Mouse (Mus musculus) liver, adult 2 months (tissue): ENCODE results near the gene Barx2. TPM values are rescaled to one million over a fixed set of nuclear protein-coding genes. Genes with fewer than 3 reads are reported as not detected.

Experiments
- DNase-seq: peaks from one replicate; pipeline ENCODE4 v3.0.0-alpha.2; 2011; ENCODE audit warnings: low read depth, low spot score; ENCODE audit errors: extremely low read depth
- H3K27ac ChIP-seq: fragments of 200-500 bp; replicated peaks from 2 replicates; pipeline ENCODE4 v1.5.1; 2012; ENCODE audit warnings: low read depth, mild to moderate bottlenecking, control low read depth, inconsistent platforms, low read length; ENCODE audit not compliant: insufficient read depth
- H3K27me3 ChIP-seq: fragments of 200-500 bp; 2 replicates; pipeline ENCODE4 v1.6.1; 2012; ENCODE audit warnings: mild to moderate bottlenecking, moderate library complexity, low read length, inconsistent platforms; ENCODE audit not compliant: control insufficient read depth, insufficient read depth
- H3K36me3 ChIP-seq: fragments of 200-500 bp; 2 replicates; pipeline ENCODE4 v1.6.1; 2012; ENCODE audit warnings: low read length, inconsistent platforms; ENCODE audit not compliant: control insufficient read depth, insufficient read depth
- H3K4me1 ChIP-seq: fragments of 200-500 bp; 2 replicates; pipeline ENCODE4 v1.6.1; 2011; ENCODE audit warnings: low read length; ENCODE audit not compliant: control insufficient read depth, insufficient read depth
- H3K4me3 ChIP-seq: fragments of 200-500 bp; 2 replicates; pipeline ENCODE4 v1.5.1; 2011; ENCODE audit warnings: low read depth, mild to moderate bottlenecking, control low read depth, low read length, moderate library complexity; ENCODE audit not compliant: insufficient read depth
- H3K79me2 ChIP-seq: fragments of 200-500 bp; 2 replicates; pipeline ENCODE4 v1.6.1; 2012; ENCODE audit warnings: inconsistent platforms, mild to moderate bottlenecking, low read length, moderate library complexity; ENCODE audit not compliant: control insufficient read depth, insufficient read depth
- H3K9ac ChIP-seq: fragments of 200-500 bp; 2 replicates; pipeline ENCODE4 v1.6.1; 2012; ENCODE audit warnings: low read depth, mild to moderate bottlenecking, control low read depth, inconsistent platforms, low read length
- CTCF ChIP-seq: fragments of 200-500 bp; IDR thresholded peaks from 2 replicates; pipeline ENCODE4 v1.5.1; 2011; ENCODE audit warnings: low read depth, low read length, control low read depth
- POLR2A ChIP-seq: fragments of 200-500 bp; IDR thresholded peaks from 2 replicates; pipeline ENCODE4 v1.6.1; 2011; ENCODE audit warnings: low read length, control low read depth; ENCODE audit not compliant: insufficient read depth; ENCODE audit errors: extremely low read depth
- WGBS: fragments of 180-500 bp; shearing (Covaris S2); methylation state at CpG from one replicate; pipeline ENCODE4 v1.1.7; 2018; 5-methylcytosine and 5-hydroxymethylcytosine counted together
- polyA plus RNA-seq: library from polyadenylated mRNA; depleted of rRNA; stranded (reverse); fragments of >200 nt; gene quantifications from 2 replicates; pipeline ENCODE4 v1.2.3, GENCODE M21; 2012
- total RNA-seq: library from RNA; depleted of rRNA; stranded (reverse); fragments of >200 nt; gene quantifications from 2 replicates; pipeline ENCODE4 v1.2.3, GENCODE M21; 2014

The Barx2 gene
- total and polyA plus RNA-seq, 2 experiments: 0.09 TPM; not detected in 1

GRCm38 (mm10) chr9:31925830-31926624 is 12.8 kb upstream of the Barx2 start:
- Histone ChIP-seq H3K27ac (no peak overlapping the region), H3K36me3 (no peaks in the 10 kb centered on the region), H3K79me2 (no peaks in the 10 kb centered on the region), H3K27me3 (no peaks in the 10 kb centered on the region), H3K4me1 (peaks cover 1% of the 10 kb centered on the region; the same call in 1 of the 2 replicates), H3K4me3 (no peak overlapping the region), H3K9ac (no peak overlapping the region)
- 18% methylated on average over 22 of the region's 22 CpGs for WGBS
- DNase-seq: peak; percentile 86
- no peak for TF ChIP-seq POLR2A
- peak; percentile 100 for TF ChIP-seq CTCF

GRCm38 (mm10) chr9:31923529-31923928 is 10.3 kb upstream of the Barx2 start:
- TF ChIP-seq CTCF: no peak
- no peak for TF ChIP-seq POLR2A
- H3K27ac ChIP-seq: no peak overlapping the region
- H3K4me3 ChIP-seq: no peak overlapping the region
- H3K36me3 ChIP-seq: no peaks in the 10 kb centered on the region
- no peaks in the 10 kb centered on the region for H3K27me3 ChIP-seq
- WGBS: 72% methylated on average over 7 of the region's 7 CpGs
- H3K79me2 ChIP-seq: no peaks in the 10 kb centered on the region
- no peak for DNase-seq
- no peak overlapping the region for H3K9ac ChIP-seq
- H3K4me1 ChIP-seq: peaks cover 1% of the 10 kb centered on the region; the same call in 1 of the 2 replicates

- Histone ChIP-seq H3K27ac (no peak overlapping the region), H3K79me2 (no peaks in the 10 kb centered on the region), H3K36me3 (no peaks in the 10 kb centered on the region), H3K9ac (no peak overlapping the region), H3K27me3 (0 out of 2 replicates have a peak, but pooled peaks cover 5% of the 10 kb centered on the region), H3K4me1 (no peaks in the 10 kb centered on the region), H3K4me3 (no peak overlapping the region)
- WGBS: 24% methylated on average over 1 of the region's 1 CpGs
- no peak for TF ChIP-seq CTCF
- no peak for TF ChIP-seq POLR2A
- no peak for DNase-seq
These were observed 6.5 kb upstream of the Barx2 start for GRCm38 (mm10) chr9:31919802-31920201.

GRCm38 (mm10) chr9:31916421-31916820 is 3.2 kb upstream of the Barx2 start:
- Histone ChIP-seq H3K4me3 (no peak overlapping the region), H3K27me3 (peaks cover 17% of the 10 kb centered on the region)

GRCm38 (mm10) chr9:31914871-31915270 is 1.6 kb upstream of the Barx2 start:
- TF ChIP-seq POLR2A: no peak
- no peak for TF ChIP-seq CTCF
- no peaks in the 10 kb centered on the region for H3K79me2 ChIP-seq
- 2% methylated on average over 34 of the region's 34 CpGs for WGBS
- H3K9ac ChIP-seq: no peak overlapping the region
- peaks cover 17% of the 10 kb centered on the region for H3K27me3 ChIP-seq
- no peak for DNase-seq
- no peaks in the 10 kb centered on the region for H3K36me3 ChIP-seq
- H3K4me1 ChIP-seq: peaks cover 4% of the 10 kb centered on the region; the same call in 1 of the 2 replicates
- no peak overlapping the region for H3K4me3 ChIP-seq
- no peak overlapping the region for H3K27ac ChIP-seq

More at GRCm38 (mm10) chr9:31916421-31916820, 3.2 kb upstream of the Barx2 start:
- peaks cover 4% of the 10 kb centered on the region; the same call in 1 of the 2 replicates for H3K4me1 ChIP-seq
- TF ChIP-seq CTCF: no peak
- no peak for TF ChIP-seq POLR2A
- H3K79me2 ChIP-seq: no peaks in the 10 kb centered on the region
- WGBS: 11% methylated on average over 9 of the region's 9 CpGs
- H3K9ac ChIP-seq: no peak overlapping the region
- H3K36me3 ChIP-seq: no peaks in the 10 kb centered on the region
- no peak for DNase-seq
- H3K27ac ChIP-seq: no peak overlapping the region
